Comparison of ENCODE assay signal across 15 mouse cellular contexts in genomic region chr7:66724954-66725353, GRCm38 (mm10). TPM values are rescaled to one million over a fixed set of nuclear protein-coding genes. Genes with fewer than 3 reads are reported as not detected.
"Had no signal": no experiment of that assay in that cellular context is flagged by ENCODE, and none has a peak within 500 bp of the region (broad histone marks: within the 10 kb centered on the region; RNA-seq: fewer than 3 reads in every experiment).

No protein-coding gene starts in this region.

- H3K4me1 ChIP-seq: limb, embryonic 15.5 days; liver, embryonic 12.5 days; neural tube, embryonic 12.5 days had no signal

- ATAC-seq: intestine, embryonic 16.5 days; liver, embryonic 12.5 days had no signal

- H3K27ac ChIP-seq: limb, embryonic 15.5 days; liver, embryonic 12.5 days; macrophage; neural tube, embryonic 12.5 days; stomach, postnatal 0 days had no signal

- DNase-seq: kidney, adult 8-10 months; kidney, postnatal 25 days; layer of hippocampus, adult 9-11 months; layer of hippocampus, postnatal 36 days; lung, embryonic 14.5 days; lung, postnatal 10 days; midbrain, embryonic 14.5 days had no signal

- H3K36me3 ChIP-seq: liver, embryonic 12.5 days; neural tube, embryonic 12.5 days had no signal

- H3K27me3 ChIP-seq: limb, embryonic 15.5 days; liver, embryonic 12.5 days had no signal

- H3K4me3 ChIP-seq: limb, embryonic 15.5 days; liver, embryonic 12.5 days; myocyte; neural tube, embryonic 12.5 days had no signal

RNA-seq across cellular contexts. Expression of gene Cers3, which starts 18.4 kb away (rescaled TPM):
- total RNA-seq: neutrophil, adult 5-6 weeks had no signal
- polyA plus RNA-seq: macrophage had no signal
